Mouse (Mus musculus) neural tube, embryonic 15.5 days (tissue): ENCODE results near the gene Hip1. TPM values are rescaled to one million over a fixed set of nuclear protein-coding genes. Genes with fewer than 3 reads are reported as not detected.
"Not testable (repeated sequence)": the region's sequence is repeated elsewhere in the genome, so short reads cannot be mapped to it uniquely, and the experiment has no call there.

ENCODE experiments used
- ATAC-seq: fragments of 200-750 bp; cut with Nextera tagmentation; 2 replicates; pipeline ENCODE4 v1.8.0; 2017; ENCODE audit warnings: mild to moderate bottlenecking, moderate TSS enrichment, moderate library complexity; ENCODE audit not compliant: low FRiP score
- H3K27ac ChIP-seq: fragments of 300-500 bp; sonication (generic); replicated peaks from 2 replicates; pipeline ENCODE4 v1.5.1; 2015; ENCODE audit warnings: mild to moderate bottlenecking, inconsistent platforms
- H3K27me3 ChIP-seq: fragments of 300-500 bp; sonication (generic); replicated peaks from 2 replicates; pipeline ENCODE4 v1.6.1; 2015; ENCODE audit warnings: inconsistent platforms
- H3K36me3 ChIP-seq: fragments of 300-500 bp; sonication (generic); 2 replicates; pipeline ENCODE4 v1.6.1; 2015; ENCODE audit warnings: inconsistent platforms
- H3K4me1 ChIP-seq: fragments of 300-500 bp; sonication (generic); 2 replicates; pipeline ENCODE4 v1.6.1; 2015; ENCODE audit warnings: inconsistent platforms
- H3K4me2 ChIP-seq: fragments of 300-500 bp; sonication (generic); 2 replicates; pipeline ENCODE4 v1.6.1; 2015; ENCODE audit warnings: inconsistent platforms, mild to moderate bottlenecking, moderate library complexity
- H3K4me3 ChIP-seq: fragments of 300-500 bp; sonication (generic); replicated peaks from 2 replicates; pipeline ENCODE4 v1.5.1; 2015; ENCODE audit warnings: mild to moderate bottlenecking, inconsistent platforms
- H3K9ac ChIP-seq: fragments of 300-500 bp; sonication (generic); replicated peaks from 2 replicates; pipeline ENCODE4 v1.6.1; 2015; ENCODE audit warnings: mild to moderate bottlenecking, inconsistent platforms
- H3K9me3 ChIP-seq: fragments of 300-500 bp; sonication (generic); replicated peaks from 2 replicates; pipeline ENCODE4 v1.6.1; 2016; ENCODE audit warnings: inconsistent platforms
- WGBS: fragments of 180-500 bp; shearing (Covaris S2); methylation state at CpG from one replicate; pipeline ENCODE4 v1.1.7; 2015; ENCODE audit warnings: mixed read lengths; 5-methylcytosine and 5-hydroxymethylcytosine counted together
- polyA plus RNA-seq: library from polyadenylated mRNA; unstranded; fragments of >200 nt; fragmentation: Nextera tagmentation; extraction: Ambion mirVana; gene quantifications from 2 replicates; pipeline ENCODE4 v1.2.1, GENCODE M21; 2015

The Hip1 gene
- polyA plus RNA-seq, 1 experiment from 2014 or later, result 37.8 TPM

GRCm38 (mm10) chr5:135488881-135489694 lies 55.8 kb downstream of the Hip1 start:
- no peaks in the 10 kb centered on the region for H3K9me3 ChIP-seq
- H3K9ac ChIP-seq, result peak overlapping the region; percentile 73
- WGBS, result 1% methylated on average over 50 of the region's 59 CpGs
- peak; percentile 86 for ATAC-seq
- no peaks in the 10 kb centered on the region for H3K27me3 ChIP-seq
- H3K4me2 ChIP-seq, result peak overlapping the region; percentile 86
- H3K27ac ChIP-seq, result peak overlapping the region; percentile 94
- H3K36me3 ChIP-seq, result no peaks in the 10 kb centered on the region
- H3K4me1 ChIP-seq, result peaks cover 48% of the 10 kb centered on the region
- H3K4me3 ChIP-seq, result peak overlapping the region; percentile 72

GRCm38 (mm10) chr5:135488222-135488880 lies 56.6 kb downstream of the Hip1 start:
- under 1% methylated on average over 19 of the region's 19 CpGs for WGBS
- Histone ChIP-seq H3K4me3 (peak overlapping the region; percentile 72), H3K9ac (peak overlapping the region; percentile 73), H3K9me3 (no peaks in the 10 kb centered on the region), H3K4me2 (peak overlapping the region; percentile 86), H3K36me3 (no peaks in the 10 kb centered on the region), H3K27me3 (no peaks in the 10 kb centered on the region), H3K27ac (peak overlapping the region; percentile 94), H3K4me1 (peaks cover 48% of the 10 kb centered on the region)
- peak; percentile 12; the same call in 1 of the 2 replicates for ATAC-seq

GRCm38 (mm10) chr5:135485289-135485688 lies 59.6 kb downstream of the Hip1 start:
- no peak overlapping the region for H3K9ac ChIP-seq
- no peaks in the 10 kb centered on the region for H3K36me3 ChIP-seq
- H3K27me3 ChIP-seq, result no peaks in the 10 kb centered on the region
- 0 out of 2 replicates have a peak overlapping the region, but pooled peaks have one; percentile 18 for H3K27ac ChIP-seq
- H3K4me1 ChIP-seq, result peaks cover 43% of the 10 kb centered on the region
- ATAC-seq, result no peak
- H3K9me3 ChIP-seq, result no peaks in the 10 kb centered on the region
- 74% methylated on average over 3 of the region's 3 CpGs for WGBS
- no peak overlapping the region for H3K4me2 ChIP-seq
- no peak overlapping the region for H3K4me3 ChIP-seq

GRCm38 (mm10) chr5:135483865-135484264 lies 61.1 kb downstream of the Hip1 start:
- not testable (repeated sequence) for H3K36me3 ChIP-seq, H3K27me3 ChIP-seq, H3K9me3 ChIP-seq, H3K4me2 ChIP-seq, H3K4me3 ChIP-seq, H3K27ac ChIP-seq, H3K9ac ChIP-seq, ATAC-seq
- WGBS, result 92% methylated on average over 6 of the region's 6 CpGs
- peaks cover 34% of the 10 kb centered on the region for H3K4me1 ChIP-seq

- Histone ChIP-seq H3K9ac (no peak overlapping the region), H3K36me3 (no peaks in the 10 kb centered on the region), H3K4me2 (no peak overlapping the region), H3K4me1 (no peaks in the 10 kb centered on the region), H3K27me3 (no peaks in the 10 kb centered on the region), H3K27ac (no peak overlapping the region), H3K9me3 (no peaks in the 10 kb centered on the region), H3K4me3 (no peak overlapping the region)
- ATAC-seq, result no peak
- WGBS, result 93% methylated on average over 12 of the region's 12 CpGs
These were observed 65.9 kb downstream of the Hip1 start for GRCm38 (mm10) chr5:135478877-135479600.

GRCm38 (mm10) chr5:135476199-135476598 lies 68.7 kb downstream of the Hip1 start:
- Histone ChIP-seq H3K4me3 (no peak overlapping the region), H3K27ac (no peak overlapping the region), H3K4me1 (no peaks in the 10 kb centered on the region), H3K27me3 (no peaks in the 10 kb centered on the region), H3K36me3 (no peaks in the 10 kb centered on the region), H3K4me2 (no peak overlapping the region), H3K9me3 (no peaks in the 10 kb centered on the region), H3K9ac (no peak overlapping the region)
- no peak for ATAC-seq
- 93% methylated on average over 5 of the region's 5 CpGs for WGBS

- Histone ChIP-seq H3K4me2 (no peak overlapping the region), H3K4me1 (no peaks in the 10 kb centered on the region), H3K27ac (no peak overlapping the region), H3K4me3 (no peak overlapping the region), H3K27me3 (no peaks in the 10 kb centered on the region), H3K36me3 (no peaks in the 10 kb centered on the region), H3K9me3 (no peaks in the 10 kb centered on the region), H3K9ac (no peak overlapping the region)
- ATAC-seq, result no peak
- 82% methylated on average over 6 of the region's 6 CpGs for WGBS
These were observed 72.5 kb downstream of the Hip1 start for GRCm38 (mm10) chr5:135472405-135472804.

GRCm38 (mm10) chr5:135471747-135472146 lies 73.2 kb downstream of the Hip1 start:
- Histone ChIP-seq H3K4me2 (no peak overlapping the region), H3K27ac (no peak overlapping the region), H3K36me3 (no peaks in the 10 kb centered on the region), H3K9me3 (no peaks in the 10 kb centered on the region), H3K27me3 (no peaks in the 10 kb centered on the region), H3K9ac (no peak overlapping the region), H3K4me3 (no peak overlapping the region), H3K4me1 (no peaks in the 10 kb centered on the region)
- ATAC-seq, result no peak
- WGBS, result 94% methylated on average over 4 of the region's 4 CpGs

- H3K9ac ChIP-seq, result no peak overlapping the region
- H3K4me3 ChIP-seq, result no peak overlapping the region
- no peak overlapping the region for H3K27ac ChIP-seq
- no peak for ATAC-seq
- 98% methylated on average over 6 of the region's 6 CpGs for WGBS
- H3K4me2 ChIP-seq, result no peak overlapping the region
- peaks cover 12% of the 10 kb centered on the region for H3K4me1 ChIP-seq
- H3K27me3 ChIP-seq, result no peaks in the 10 kb centered on the region
- no peaks in the 10 kb centered on the region for H3K36me3 ChIP-seq
- H3K9me3 ChIP-seq, result no peaks in the 10 kb centered on the region
These were observed 76.6 kb downstream of the Hip1 start for GRCm38 (mm10) chr5:135468280-135468679.

- Histone ChIP-seq H3K9me3 (no peaks in the 10 kb centered on the region), H3K4me3 (no peak overlapping the region), H3K36me3 (no peaks in the 10 kb centered on the region), H3K27me3 (no peaks in the 10 kb centered on the region), H3K9ac (peak overlapping the region; percentile 20; the same call in 1 of the 2 replicates), H3K4me1 (peaks cover 13% of the 10 kb centered on the region), H3K4me2 (no peak overlapping the region), H3K27ac (peak overlapping the region; percentile 71)
- ATAC-seq, result no peak
- 32% methylated on average over 7 of the region's 7 CpGs for WGBS
These were observed 79.1 kb downstream of the Hip1 start for GRCm38 (mm10) chr5:135465833-135466291.

- no peak overlapping the region for H3K4me2 ChIP-seq
- no peaks in the 10 kb centered on the region for H3K27me3 ChIP-seq
- WGBS, result 76% methylated on average over 8 of the region's 8 CpGs
- H3K9ac ChIP-seq, result no peak overlapping the region
- ATAC-seq, result no peak
- no peak overlapping the region for H3K4me3 ChIP-seq
- peaks cover 11% of the 10 kb centered on the region for H3K36me3 ChIP-seq
- H3K4me1 ChIP-seq, result peaks cover 21% of the 10 kb centered on the region
- no peaks in the 10 kb centered on the region for H3K9me3 ChIP-seq
- H3K27ac ChIP-seq, result no peak overlapping the region
These were observed 81.5 kb downstream of the Hip1 start for GRCm38 (mm10) chr5:135463380-135463779.
